ENCODE assay signal across 10 mouse cellular contexts in genomic region chr11:120578024-120578693, GRCm38 (mm10). TPM values are rescaled to one million over a fixed set of nuclear protein-coding genes. Genes with fewer than 3 reads are reported as not detected.
A peak's percentile ranks its signal among the peaks of the same experiment; 100 is the strongest.
DNase-seq lines count a peak whose midpoint lies in the region; ATAC-seq and TF ChIP-seq lines count a peak whose summit lies in the region.
"Had no signal": no experiment of that assay in that cellular context is flagged by ENCODE, and none has a peak within 500 bp of the region (broad histone marks: within the 10 kb centered on the region; RNA-seq: fewer than 3 reads in every experiment).

No protein-coding gene starts in this region.

- H3K9ac ChIP-seq in limb, embryonic 12.5 days (replicated peaks) = 0 out of 2 replicates have a peak overlapping the region, but pooled peaks have one; percentile 14

- intact Hi-C loops in gastrocnemius, adult 2 months (cut with DNase I) = loop anchor here (2.0 to 5.0 kb wide), 3 partner anchors 34 to 63 kb away; no protein-coding TSS in a partner anchor

- H3K4me1 ChIP-seq in thymus, adult 2 months (replicated peaks; ENCODE audit: control insufficient read depth, insufficient read depth, low read length) = peaks cover 26% of the 10 kb centered on the region
- H3K4me1 ChIP-seq in limb, embryonic 12.5 days (replicated peaks) = peaks cover 32% of the 10 kb centered on the region
- H3K4me1 ChIP-seq in lung, adult 2 months (ENCODE audit: control insufficient read depth, insufficient read depth, low read length) = peaks cover 20% of the 10 kb centered on the region

- H3K27me3 ChIP-seq in thymus, adult 2 months (ENCODE audit: control insufficient read depth, insufficient read depth, low read length) = no peaks in the 10 kb centered on the region
- H3K27me3 ChIP-seq in limb, embryonic 12.5 days = no peaks in the 10 kb centered on the region

- WGBS in thymus, adult 2 months = 87% methylated on average over 10 of the region's 10 CpGs
- 80% methylated on average over 10 of the region's 10 CpGs for WGBS in limb, embryonic 12.5 days
- 76% methylated on average over 10 of the region's 10 CpGs for WGBS in lung, adult 2 months

- TF ChIP-seq POLR2A in thymus, adult 2 months (IDR thresholded peaks at IDR 0.05; ENCODE audit: control insufficient read depth, extremely low read depth, insufficient read depth, low read length, poor library complexity) = no peak
- no peak for TF ChIP-seq POLR2A in lung, adult 2 months (IDR thresholded peaks at IDR 0.05; ENCODE audit: borderline replicate concordance, extremely low read depth, low read depth, low read length)

- no peaks in the 10 kb centered on the region for H3K9me3 ChIP-seq in limb, embryonic 12.5 days

- no peak for ATAC-seq in limb, embryonic 12.5 days (ENCODE audit: insufficient number of reproducible peaks, insufficient read depth, low FRiP score, low TSS enrichment, low read depth)

- H3K4me3 ChIP-seq in gastrocnemius, adult 2 months = peak overlapping the region; percentile 21; the same call in 1 of the 2 replicates
- H3K4me3 ChIP-seq in thymus, adult 2 months (ENCODE audit: control insufficient read depth, insufficient read depth, low read length) = no peak overlapping the region
- H3K4me3 ChIP-seq in limb, embryonic 12.5 days (replicated peaks) = no peak overlapping the region
- H3K4me3 ChIP-seq in lung, adult 2 months (replicated peaks; ENCODE audit: extremely low read depth, low read depth, low read length) = no peak overlapping the region
- H3K4me3 ChIP-seq: layer of hippocampus, adult 2 months had no signal

- TF ChIP-seq CTCF in gastrocnemius, adult 2 months (IDR thresholded peaks at IDR 0.05) = no peak
- TF ChIP-seq CTCF in thymus, adult 2 months (IDR thresholded peaks at IDR 0.05; ENCODE audit: borderline replicate concordance, control insufficient read depth, extremely low read depth, insufficient read depth, low read length, poor library complexity) = no peak
- no peak for TF ChIP-seq CTCF in lung, adult 2 months (IDR thresholded peaks at IDR 0.05; ENCODE audit: insufficient read depth, low read length)

- peaks cover 19% of the 10 kb centered on the region for H3K36me3 ChIP-seq in thymus, adult 2 months (ENCODE audit: control insufficient read depth, insufficient read depth, low read length)
- H3K36me3 ChIP-seq in limb, embryonic 12.5 days = peaks cover 35% of the 10 kb centered on the region

- no peak overlapping the region for H3K4me2 ChIP-seq in limb, embryonic 12.5 days

- peak overlapping the region; percentile 99 for H3K27ac ChIP-seq in gastrocnemius, adult 2 months
- no peak overlapping the region for H3K27ac ChIP-seq in thymus, adult 2 months (ENCODE audit: control insufficient read depth, insufficient read depth, low read length)
- H3K27ac ChIP-seq in limb, embryonic 12.5 days = no peak overlapping the region
- H3K27ac ChIP-seq: layer of hippocampus, adult 2 months had no signal

- peak; percentile 61 for DNase-seq in gastrocnemius, adult 2 months
- DNase-seq in gastrocnemius, adult 18-20 months (ENCODE audit: low spot score) = no peak
- DNase-seq in thymus, postnatal 14 days = peak; percentile 18
- DNase-seq in thymus, adult 2 months = no peak
- no peak for DNase-seq in lung, adult 2 months
- DNase-seq in thymus, adult 18-20 months = no peak
- DNase-seq in layer of hippocampus, postnatal 14 days (ENCODE audit: low spot score in 2 of 2) = no peak

RNA-seq across cellular contexts. Expression of gene Arhgdia, which starts 3.3 kb away (rescaled TPM):
- total RNA-seq in gastrocnemius, adult 2 months (2021) = 10 to 100 TPM; 72.1 to 89.6 TPM
- total RNA-seq in gastrocnemius, adult 18-20 months (2021) = 10 to 100 TPM; 71.0 to 89.8 TPM
- 1,184 and 1,219 TPM in 2 replicates for polyA plus RNA-seq in thymus, adult 2 months (2012; rRNA removed)
- polyA plus RNA-seq in limb, embryonic 12.5 days (2016; fragmentation: Nextera tagmentation; extraction: Ambion mirVana) = 484 and 518 TPM in 2 replicates
- 890 and 923 TPM in 2 replicates for polyA plus RNA-seq in lung, adult 2 months (2012; rRNA removed)
- 100 to 1,000 TPM; 366 to 384 TPM for total RNA-seq in layer of hippocampus, postnatal 14 days (2021)

RNA-seq across cellular contexts. Expression of gene P4hb, which starts 5.1 kb away (rescaled TPM):
- 100 to 1,000 TPM; 201 to 240 TPM for total RNA-seq in gastrocnemius, adult 2 months (2021)
- total RNA-seq in gastrocnemius, adult 18-20 months (2021) = 100 to 1,000 TPM; 188 to 221 TPM
- polyA plus RNA-seq in thymus, adult 2 months (2012; rRNA removed) = 125 and 139 TPM in 2 replicates
- 620 and 631 TPM in 2 replicates for polyA plus RNA-seq in limb, embryonic 12.5 days (2016; fragmentation: Nextera tagmentation; extraction: Ambion mirVana)
- 192 and 254 TPM in 2 replicates for polyA plus RNA-seq in lung, adult 2 months (2012; rRNA removed)
- total RNA-seq in layer of hippocampus, postnatal 14 days (2021) = 100 to 1,000 TPM; 142 to 157 TPM

RNA-seq across cellular contexts. Expression of gene Alyref, which starts 20.0 kb away (rescaled TPM):
- total RNA-seq in gastrocnemius, adult 2 months (2021) = 10 to 100 TPM; 36.0 to 44.7 TPM
- total RNA-seq in gastrocnemius, adult 18-20 months (2021) = 10 to 100 TPM; 42.8 to 48.6 TPM
- 60.9 and 74.6 TPM in 2 replicates for polyA plus RNA-seq in thymus, adult 2 months (2012; rRNA removed)
- polyA plus RNA-seq in limb, embryonic 12.5 days (2016; fragmentation: Nextera tagmentation; extraction: Ambion mirVana) = 671 and 778 TPM in 2 replicates
- polyA plus RNA-seq in lung, adult 2 months (2012; rRNA removed) = 26.1 and 29.1 TPM in 2 replicates
- total RNA-seq in layer of hippocampus, postnatal 14 days (2021) = 10 to 100 TPM; 69.3 to 77.0 TPM

RNA-seq across cellular contexts. Expression of gene Anapc11, which starts 20.1 kb away (rescaled TPM):
- total RNA-seq in gastrocnemius, adult 2 months (2021) = 10 to 100 TPM; 45.3 to 58.5 TPM
- total RNA-seq in gastrocnemius, adult 18-20 months (2021) = 10 to 100 TPM; 45.9 to 52.1 TPM
- polyA plus RNA-seq in thymus, adult 2 months (2012; rRNA removed) = 127 and 140 TPM in 2 replicates
- polyA plus RNA-seq in limb, embryonic 12.5 days (2016; fragmentation: Nextera tagmentation; extraction: Ambion mirVana) = 202 and 203 TPM in 2 replicates
- polyA plus RNA-seq in lung, adult 2 months (2012; rRNA removed) = 136 and 159 TPM in 2 replicates
- 10 to 100 TPM; 88.0 to 96.5 TPM for total RNA-seq in layer of hippocampus, postnatal 14 days (2021)

RNA-seq across cellular contexts. Expression of gene Ppp1r27, which starts 27.2 kb away (rescaled TPM):
- 100 to 1,000 TPM; 188 to 418 TPM for total RNA-seq in gastrocnemius, adult 2 months (2021)
- total RNA-seq in gastrocnemius, adult 18-20 months (2021) = 100 to 1,000 TPM; 140 to 577 TPM
- 5.0 and 6.4 TPM in 2 replicates for polyA plus RNA-seq in thymus, adult 2 months (2012; rRNA removed)
- polyA plus RNA-seq in limb, embryonic 12.5 days (2016; fragmentation: Nextera tagmentation; extraction: Ambion mirVana) = not detected in 2 replicates
- 3.3 TPM in 1 of 2 replicates, not detected in the other for polyA plus RNA-seq in lung, adult 2 months (2012; rRNA removed)
- total RNA-seq in layer of hippocampus, postnatal 14 days (2021) = not detected
- total RNA-seq: layer of hippocampus, adult 2 months had no signal
- polyA plus RNA-seq: embryonic facial prominence, embryonic 11.5 days had no signal

Comparison
In these comparisons a context has a peak if more than half of its experiments do, and no peak if none do; other contexts are left out.
1. DNase-seq: peak in gastrocnemius, adult 2 months (single experiment) and thymus, postnatal 14 days (single experiment); none in gastrocnemius, adult 18-20 months (single experiment), thymus, adult 2 months (single experiment), lung, adult 2 months (single experiment), thymus, adult 18-20 months (0 of 2) and layer of hippocampus, postnatal 14 days (0 of 2).
2. RNA of gene Arhgdia, which starts 3.3 kb away (total RNA-seq): 366 to 384 TPM in layer of hippocampus, postnatal 14 days; 71.0 to 89.8 TPM in gastrocnemius, adult 18-20 months and 72.1 to 89.6 TPM in gastrocnemius, adult 2 months; every median in the first group is over 4 times any median in the second.